Comparison of ENCODE assay signal across 11 mouse cellular contexts in the genomic region with DNA sequence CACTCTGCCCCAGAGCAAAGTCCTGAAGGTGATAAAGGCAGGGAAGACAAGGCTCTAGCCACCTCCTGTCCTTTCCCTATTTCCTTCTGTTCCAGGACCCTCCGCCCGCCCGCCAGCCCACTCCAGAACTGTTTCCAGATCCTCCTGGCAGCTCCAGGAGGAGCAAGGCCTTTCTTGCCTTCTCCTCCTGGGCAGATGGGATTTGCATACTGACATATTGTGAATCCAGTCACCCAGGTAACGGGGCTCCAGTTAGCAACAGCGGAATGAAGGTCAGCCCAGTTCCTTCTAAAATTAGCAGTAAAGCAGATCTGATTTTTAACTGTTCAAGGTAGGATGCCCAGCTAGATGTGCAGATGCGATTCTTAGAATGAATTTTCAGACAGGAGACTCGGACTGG.
A peak's percentile ranks its signal among the peaks of the same experiment; 100 is the strongest.
DNase-seq lines count a peak whose midpoint lies in the region; ATAC-seq and TF ChIP-seq lines count a peak whose summit lies in the region.
"Had no signal": no experiment of that assay in that cellular context is flagged by ENCODE, and none has a peak within 500 bp of the region (broad histone marks: within the 10 kb centered on the region; RNA-seq: fewer than 3 reads in every experiment).

No protein-coding gene starts in this region.

- peak; percentile 61 for DNase-seq in cerebellum, adult 11-12 months
- DNase-seq in cerebellum, postnatal 4 days (ENCODE audit: low spot score in 2 of 2) = no peak
- DNase-seq in layer of hippocampus, adult 11-12 months (ENCODE audit: low spot score) = peak; percentile 37
- DNase-seq in layer of hippocampus, postnatal 36 days = no peak
- DNase-seq in ES-E14 (ENCODE audit: low read depth, low spot score) = no peak
- peak; percentile 66 for DNase-seq in layer of hippocampus, adult 9-11 months
- DNase-seq in T-cell, adult 2 months (ENCODE audit: low spot score) = no peak
- DNase-seq: B cell, adult 2 months; lung, embryonic 14.5 days had no signal

- H3K4me1 ChIP-seq in ES-E14 (ENCODE audit: control insufficient read depth in 2 of 2, insufficient read depth in 2 of 2, low read length in 2 of 2, poor library complexity in 1 of 2) = peaks cover 41 to 48% of the 10 kb centered on the region in 2 experiments
- H3K4me1 ChIP-seq in intestine, embryonic 15.5 days (replicated peaks) = peaks cover 8% of the 10 kb centered on the region

- H3K27me3 ChIP-seq in intestine, embryonic 15.5 days (replicated peaks) = no peaks in the 10 kb centered on the region
- H3K27me3 ChIP-seq: midbrain, embryonic 12.5 days had no signal

- in situ Hi-C loops in ES-E14 (cut with MboI; ENCODE audit: low sequenced_read_pairs in 2 of 2, unreplicated experiment in 2 of 2) = no loop called here

- peak overlapping the region; percentile 96; the same call in 1 of the 2 replicates for H3K27ac ChIP-seq in ES-E14 (ENCODE audit: insufficient read depth, low read depth, low read length, poor library complexity, severe bottlenecking)
- no peak overlapping the region for H3K27ac ChIP-seq in intestine, embryonic 15.5 days
- H3K27ac ChIP-seq: midbrain, embryonic 12.5 days had no signal

- WGBS in intestine, embryonic 15.5 days = 78% methylated on average over 7 of the region's 7 CpGs

- H3K4me3 ChIP-seq in ES-E14 (ENCODE audit: insufficient read depth in 1 of 2, low read depth in 1 of 2, low read length in 2 of 2, poor library complexity in 1 of 2, severe bottlenecking in 1 of 2) = no peak overlapping the region
- no peak overlapping the region for H3K4me3 ChIP-seq in intestine, embryonic 15.5 days (replicated peaks)
- H3K4me3 ChIP-seq: midbrain, embryonic 12.5 days had no signal

- no peak overlapping the region for H3K9ac ChIP-seq in ES-E14 (ENCODE audit: insufficient read depth, low read depth, low read length, poor library complexity, severe bottlenecking)
- no peak overlapping the region for H3K9ac ChIP-seq in intestine, embryonic 15.5 days
- H3K9ac ChIP-seq: lung, embryonic 14.5 days; midbrain, embryonic 12.5 days had no signal

- ATAC-seq in intestine, embryonic 15.5 days = no peak

- 0 out of 2 replicates have a peak, but pooled peaks cover 1% of the 10 kb centered on the region for H3K36me3 ChIP-seq in ES-E14 (ENCODE audit: control insufficient read depth, insufficient read depth, low read length, poor library complexity, severe bottlenecking)
- no peaks in the 10 kb centered on the region for H3K36me3 ChIP-seq in intestine, embryonic 15.5 days
- H3K36me3 ChIP-seq: midbrain, embryonic 12.5 days had no signal

- H3K9me3 ChIP-seq in ES-E14 (ENCODE audit: control insufficient read depth, insufficient read depth, low read depth, low read length) = no peaks in the 10 kb centered on the region
- no peaks in the 10 kb centered on the region for H3K9me3 ChIP-seq in intestine, embryonic 15.5 days
- H3K9me3 ChIP-seq: midbrain, embryonic 12.5 days had no signal

- H3K4me2 ChIP-seq in intestine, embryonic 15.5 days (replicated peaks) = no peak overlapping the region
- H3K4me2 ChIP-seq: lung, embryonic 14.5 days; midbrain, embryonic 12.5 days had no signal

TF ChIP-seq in ES-E14, 5 proteins besides CTCF, POLR2A, EP300 and RAD21:
- TF ChIP-seq HCFC1 (IDR thresholded peaks at IDR 0.05; ENCODE audit: borderline replicate concordance, insufficient read depth, low read length) = no peak
- no peak for TF ChIP-seq MAFK (IDR thresholded peaks at IDR 0.05; ENCODE audit: insufficient read depth, low read depth, low read length)
- no peak for TF ChIP-seq ZC3H11A (IDR thresholded peaks at IDR 0.05; ENCODE audit: borderline replicate concordance, low read depth, low read length)
- no peak for TF ChIP-seq ZNF384 (IDR thresholded peaks at IDR 0.05; ENCODE audit: low read depth, low read length)
TF ChIP-seq in ES-E14: peak in this region for 0.

Comparison
In these comparisons a context has a peak if more than half of its experiments do, and no peak if none do; other contexts are left out.
1. DNase-seq: peak in cerebellum, adult 11-12 months (single experiment), layer of hippocampus, adult 11-12 months (single experiment) and layer of hippocampus, adult 9-11 months (single experiment); none in cerebellum, postnatal 4 days (0 of 2), layer of hippocampus, postnatal 36 days (0 of 2), ES-E14 (single experiment) and T-cell, adult 2 months (single experiment).